Mouse (Mus musculus) lung, postnatal 0 days (tissue): ENCODE data around the gene Bpifb9a. TPM values are rescaled to one million over a fixed set of nuclear protein-coding genes. Genes with fewer than 3 reads are reported as not detected.
"Not testable (repeated sequence)": the region's sequence is repeated elsewhere in the genome, so short reads cannot be mapped to it uniquely, and the experiment has no call there.

Source experiments
- ATAC-seq: fragments of 200-750 bp; cut with Nextera tagmentation; 2 replicates; pipeline ENCODE4 v1.8.0; 2017; ENCODE audit warnings: moderate library complexity
- DNase-seq: peaks from one replicate; pipeline ENCODE4 v3.0.0-alpha.2; 2016; ENCODE audit warnings: low spot score
- H3K27ac ChIP-seq: fragments of 300-500 bp; sonication (generic); 2 replicates; pipeline ENCODE4 v1.5.1; 2014; ENCODE audit warnings: antibody characterized with exemption, mild to moderate bottlenecking, low read length, mixed read lengths
- H3K27me3 ChIP-seq: fragments of 300-500 bp; sonication (generic); replicated peaks from 2 replicates; pipeline ENCODE4 v1.6.1; 2014; ENCODE audit warnings: low read length, mixed read lengths; ENCODE audit not compliant: insufficient read depth
- H3K36me3 ChIP-seq: fragments of 300-500 bp; sonication (generic); 2 replicates; pipeline ENCODE4 v1.6.1; 2014; ENCODE audit warnings: low read length, mixed read lengths; ENCODE audit not compliant: insufficient read depth
- H3K4me1 ChIP-seq: fragments of 300-500 bp; sonication (generic); 2 replicates; pipeline ENCODE4 v1.6.1; 2014; ENCODE audit warnings: antibody characterized with exemption, low read depth, low read length, mixed read lengths; ENCODE audit not compliant: insufficient read depth
- H3K4me2 ChIP-seq: fragments of 300-500 bp; sonication (generic); replicated peaks from 2 replicates; pipeline ENCODE4 v1.6.1; 2014; ENCODE audit warnings: low read depth, mild to moderate bottlenecking, low read length, moderate library complexity, mixed read lengths
- H3K4me3 ChIP-seq: fragments of 300-500 bp; sonication (generic); 2 replicates; pipeline ENCODE4 v1.5.1; 2014; ENCODE audit warnings: low read depth, low read length
- H3K9ac ChIP-seq: fragments of 300-500 bp; sonication (generic); replicated peaks from 2 replicates; pipeline ENCODE4 v1.6.1; 2014; ENCODE audit warnings: low read depth, mild to moderate bottlenecking
- H3K9me3 ChIP-seq: fragments of 300-500 bp; sonication (generic); 2 replicates; pipeline ENCODE4 v1.6.1; 2016; ENCODE audit warnings: low read length, mixed read lengths
- CTCF ChIP-seq: IDR thresholded peaks from 2 replicates; pipeline ENCODE4 v1.5.1; 2016; ENCODE audit warnings: antibody characterized with exemption, mild to moderate bottlenecking
- EP300 ChIP-seq: IDR thresholded peaks from 2 replicates; pipeline ENCODE4 v1.6.1; 2016; ENCODE audit warnings: antibody characterized with exemption, mild to moderate bottlenecking, control low read depth
- WGBS: fragments of 180-500 bp; shearing (Covaris S2); extraction: QIAGEN DNeasy Blood & Tissue Kit; methylation state at CpG from one replicate; pipeline ENCODE4 v1.1.7; 2014; 5-methylcytosine and 5-hydroxymethylcytosine counted together
- polyA plus RNA-seq: library from polyadenylated mRNA; unstranded; fragments of >200 nt; fragmentation: Nextera tagmentation; extraction: Ambion mirVana; gene quantifications from 2 replicates; pipeline ENCODE4 v1.2.1, GENCODE M21; 2015

Gene Bpifb9a
- polyA plus RNA-seq = not detected in 2 replicates

- not testable (repeated sequence) for H3K9me3 ChIP-seq, H3K36me3 ChIP-seq, H3K4me2 ChIP-seq, DNase-seq, H3K27ac ChIP-seq, ATAC-seq, H3K27me3 ChIP-seq, H3K4me1 ChIP-seq, H3K4me3 ChIP-seq, H3K9ac ChIP-seq
- WGBS = 68% methylated on average over 5 of the region's 5 CpGs
Observed at GRCm38 (mm10) chr2:154257554-154257953, at the start of gene Bpifb9a. Bpifb9a (plus strand) TSS chr2:154257854.

- Histone ChIP-seq H3K27ac (no peak overlapping the region), H3K4me3 (no peak overlapping the region), H3K9ac (no peak overlapping the region), H3K36me3 (no peaks in the 10 kb centered on the region), H3K27me3 (no peaks in the 10 kb centered on the region), H3K4me1 (no peaks in the 10 kb centered on the region), H3K4me2 (no peak overlapping the region), H3K9me3 (no peaks in the 10 kb centered on the region)
- 3% methylated on average over 3 of the region's 3 CpGs for WGBS
- peak; percentile 43 for DNase-seq
- ATAC-seq = no peak
- TF ChIP-seq CTCF = peak; percentile 68
- no peak for TF ChIP-seq EP300
Observed at GRCm38 (mm10) chr2:154209112-154209511, 48.5 kb upstream of the Bpifb9a start.

GRCm38 (mm10) chr2:154211121-154211520, 46.5 kb upstream of the Bpifb9a start:
- DNase-seq (no peak), ATAC-seq (no peak)
- H3K27me3 ChIP-seq = no peaks in the 10 kb centered on the region
- H3K4me1 ChIP-seq = no peaks in the 10 kb centered on the region
- no peaks in the 10 kb centered on the region for H3K36me3 ChIP-seq
- H3K9me3 ChIP-seq = no peaks in the 10 kb centered on the region
- no peak overlapping the region for H3K4me3 ChIP-seq
- H3K9ac ChIP-seq = no peak overlapping the region
- WGBS = 26% methylated on average over 1 of the region's 1 CpGs
- no peak for TF ChIP-seq EP300
- TF ChIP-seq CTCF = no peak
- no peak overlapping the region for H3K27ac ChIP-seq
- no peak overlapping the region for H3K4me2 ChIP-seq

- H3K4me2 ChIP-seq = no peak overlapping the region
- ATAC-seq (no peak), DNase-seq (no peak)
- WGBS = 79% methylated on average over 4 of the region's 4 CpGs
- H3K9ac ChIP-seq = no peak overlapping the region
- TF ChIP-seq CTCF (no peak), EP300 (no peak)
- no peak overlapping the region for H3K27ac ChIP-seq
- H3K9me3 ChIP-seq = no peaks in the 10 kb centered on the region
- no peak overlapping the region for H3K4me3 ChIP-seq
- H3K4me1 ChIP-seq = no peaks in the 10 kb centered on the region
- H3K36me3 ChIP-seq = no peaks in the 10 kb centered on the region
- no peaks in the 10 kb centered on the region for H3K27me3 ChIP-seq
Observed at GRCm38 (mm10) chr2:154211881-154212280, 45.8 kb upstream of the Bpifb9a start.

- Histone ChIP-seq H3K9ac (no peak overlapping the region), H3K27ac (no peak overlapping the region), H3K36me3 (no peaks in the 10 kb centered on the region), H3K4me2 (no peak overlapping the region), H3K9me3 (no peaks in the 10 kb centered on the region), H3K27me3 (no peaks in the 10 kb centered on the region), H3K4me3 (no peak overlapping the region), H3K4me1 (no peaks in the 10 kb centered on the region)
- peak; percentile 63 for ATAC-seq
- TF ChIP-seq EP300 (no peak), CTCF (peak; percentile 88)
- 10% methylated on average over 5 of the region's 5 CpGs for WGBS
- peak; percentile 71 for DNase-seq
Observed at GRCm38 (mm10) chr2:154215191-154215590, 42.5 kb upstream of the Bpifb9a start.

GRCm38 (mm10) chr2:154219950-154220349, 37.7 kb upstream of the Bpifb9a start:
- DNase-seq (no peak), ATAC-seq (no peak)
- Histone ChIP-seq H3K9me3 (no peaks in the 10 kb centered on the region), H3K4me1 (peaks cover 8% of the 10 kb centered on the region; the same call in 1 of the 2 replicates), H3K4me2 (no peak overlapping the region), H3K27me3 (no peaks in the 10 kb centered on the region), H3K9ac (no peak overlapping the region), H3K27ac (no peak overlapping the region), H3K36me3 (no peaks in the 10 kb centered on the region), H3K4me3 (no peak overlapping the region)
- WGBS = 67% methylated on average over 5 of the region's 5 CpGs
- no peak for TF ChIP-seq EP300
- TF ChIP-seq CTCF = no peak
